Mouse (Mus musculus) midbrain, embryonic 11.5 days (tissue): ENCODE results near the gene Cmtm5. TPM values are rescaled to one million over a fixed set of nuclear protein-coding genes. Genes with fewer than 3 reads are reported as not detected.
"Not testable (repeated sequence)": the region's sequence is repeated elsewhere in the genome, so short reads cannot be mapped to it uniquely, and the experiment has no call there.

Source experiments
- ATAC-seq: fragments of 200-750 bp; cut with Nextera tagmentation; 2 replicates; pipeline ENCODE4 v1.8.0; 2017; ENCODE audit warnings: moderate TSS enrichment, moderate library complexity; ENCODE audit not compliant: low FRiP score
- DNase-seq: peaks from one replicate; pipeline ENCODE4 v3.0.0; 2015; ENCODE audit warnings: low spot score; ENCODE audit errors: missing footprints
- H3K27ac ChIP-seq: fragments of 300-500 bp; sonication (generic); 2 replicates; pipeline ENCODE4 v1.5.1; 2014; ENCODE audit warnings: low read depth, low read length
- H3K27me3 ChIP-seq: fragments of 300-500 bp; sonication (generic); 2 replicates; pipeline ENCODE4 v1.6.1; 2014; ENCODE audit warnings: mild to moderate bottlenecking, low read length, moderate library complexity, mixed read lengths; ENCODE audit not compliant: control insufficient read depth, insufficient read depth
- H3K36me3 ChIP-seq: fragments of 300-500 bp; sonication (generic); 2 replicates; pipeline ENCODE4 v1.6.1; 2014; ENCODE audit warnings: mild to moderate bottlenecking, low read length, moderate library complexity, mixed read lengths; ENCODE audit not compliant: control insufficient read depth, insufficient read depth
- H3K4me1 ChIP-seq: fragments of 300-500 bp; sonication (generic); 2 replicates; pipeline ENCODE4 v1.6.1; 2014; ENCODE audit warnings: low read length; ENCODE audit not compliant: control insufficient read depth, insufficient read depth
- H3K4me2 ChIP-seq: fragments of 300-500 bp; sonication (generic); 2 replicates; pipeline ENCODE4 v1.6.1; 2014; ENCODE audit warnings: mild to moderate bottlenecking, moderate library complexity
- H3K4me3 ChIP-seq: fragments of 300-500 bp; sonication (generic); 2 replicates; pipeline ENCODE4 v1.5.1; 2014; ENCODE audit warnings: low read depth, low read length
- H3K9ac ChIP-seq: fragments of 300-500 bp; sonication (generic); 2 replicates; pipeline ENCODE4 v1.6.1; 2014; ENCODE audit warnings: low read length
- H3K9me3 ChIP-seq: fragments of 300-500 bp; sonication (generic); 2 replicates; pipeline ENCODE4 v1.6.1; 2016; ENCODE audit warnings: low read length; ENCODE audit not compliant: control insufficient read depth
- WGBS: fragments of 180-500 bp; shearing (Covaris S2); extraction: QIAGEN DNeasy Blood & Tissue Kit; methylation state at CpG from one replicate; pipeline ENCODE4 v1.1.7; 2014; 5-methylcytosine and 5-hydroxymethylcytosine counted together
- polyA plus RNA-seq: library from polyadenylated mRNA; unstranded; fragments of >200 nt; fragmentation: Nextera tagmentation; extraction: Ambion mirVana; gene quantifications from 2 replicates; pipeline ENCODE4 v1.2.1, GENCODE M21; 2014

Gene Cmtm5
- polyA plus RNA-seq, 1 experiment from 2014 or later, result 0.71 TPM

DNA sequence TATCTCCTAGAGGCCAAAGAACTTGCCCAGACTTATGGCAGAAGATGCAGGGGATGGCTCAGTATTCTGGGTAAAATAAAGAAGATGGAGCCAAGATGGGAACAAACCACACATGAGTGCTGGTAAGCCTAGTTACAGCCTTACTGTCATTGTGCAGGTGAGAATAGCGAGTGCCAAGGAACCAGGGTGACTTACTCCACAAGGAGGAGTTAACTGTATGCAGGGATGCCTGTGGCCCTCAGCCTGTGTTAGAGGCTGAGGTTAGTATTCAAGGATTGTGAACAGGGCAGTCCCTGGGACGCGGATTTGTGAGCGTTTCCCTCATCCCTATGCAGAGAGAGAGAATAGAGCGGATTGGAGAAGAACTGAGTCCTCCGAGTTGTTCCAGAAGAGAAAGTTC lies 15.5 kb downstream of the Cmtm5 start:
- no peak for DNase-seq
- no peak overlapping the region for H3K4me3 ChIP-seq
- no peak overlapping the region for H3K4me2 ChIP-seq
- no peak overlapping the region for H3K9ac ChIP-seq
- no peaks in the 10 kb centered on the region for H3K27me3 ChIP-seq
- H3K36me3 ChIP-seq, result no peaks in the 10 kb centered on the region
- H3K4me1 ChIP-seq, result no peaks in the 10 kb centered on the region
- 86% methylated on average over 6 of the region's 6 CpGs for WGBS
- no peak overlapping the region for H3K27ac ChIP-seq
- ATAC-seq, result no peak
- H3K9me3 ChIP-seq, result no peaks in the 10 kb centered on the region

DNA sequence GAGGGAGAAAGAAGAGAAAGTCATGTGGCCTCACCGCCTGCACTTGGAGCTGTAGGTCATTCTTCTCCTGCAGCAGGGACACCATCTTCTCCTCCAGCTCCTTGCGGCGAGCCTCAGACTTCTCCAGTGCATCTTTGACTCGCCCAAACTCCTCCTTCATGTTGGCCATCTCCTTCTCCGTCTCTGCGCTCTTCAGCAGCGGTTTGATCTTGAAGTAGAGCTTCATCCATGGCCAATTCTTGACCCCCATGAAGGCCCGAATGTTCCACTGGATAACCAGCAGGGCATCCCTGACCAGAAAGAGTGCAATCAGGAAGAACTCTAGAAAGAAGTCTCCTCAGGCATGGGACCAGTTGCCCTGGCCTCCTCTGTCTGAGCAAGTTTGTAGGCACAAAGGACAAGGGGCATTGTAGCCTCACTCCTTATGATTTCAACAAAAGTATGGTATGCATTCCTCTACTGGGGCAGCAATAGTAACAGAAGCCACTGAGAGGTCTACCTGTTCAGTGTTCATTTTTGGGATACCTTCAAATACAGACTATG lies 17.7 kb downstream of the Cmtm5 start:
- 92% methylated on average over 8 of the region's 8 CpGs for WGBS
- Histone ChIP-seq H3K36me3 (no peaks in the 10 kb centered on the region), H3K4me2 (no peak overlapping the region), H3K27ac (no peak overlapping the region), H3K4me3 (no peak overlapping the region), H3K9ac (no peak overlapping the region), H3K27me3 (no peaks in the 10 kb centered on the region), H3K4me1 (no peaks in the 10 kb centered on the region), H3K9me3 (no peaks in the 10 kb centered on the region)
- DNase-seq (no peak), ATAC-seq (no peak)

DNA sequence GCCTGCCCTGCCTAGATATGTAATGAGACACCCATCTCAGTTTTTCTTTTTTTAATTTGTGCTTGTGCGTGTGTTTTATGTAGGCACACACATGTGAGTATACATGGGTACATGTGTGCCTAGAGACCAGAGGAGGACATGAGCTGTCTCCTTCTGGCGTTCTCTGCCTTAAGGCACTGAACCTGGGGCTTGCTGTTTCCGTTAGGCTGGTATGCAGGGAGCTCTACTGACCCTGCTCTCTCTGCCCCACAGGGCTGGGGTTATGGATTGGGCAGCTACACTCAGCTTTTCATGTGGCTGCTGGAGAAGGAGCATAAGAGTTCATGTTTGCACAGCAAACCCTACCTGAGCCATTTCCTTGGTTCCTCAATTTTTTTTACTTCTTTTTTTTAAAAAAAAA lies 18.4 kb downstream of the Cmtm5 start:
- Histone ChIP-seq H3K27ac (no peak overlapping the region), H3K9me3 (no peaks in the 10 kb centered on the region), H3K36me3 (no peaks in the 10 kb centered on the region), H3K4me1 (no peaks in the 10 kb centered on the region), H3K9ac (no peak overlapping the region), H3K27me3 (no peaks in the 10 kb centered on the region), H3K4me2 (no peak overlapping the region), H3K4me3 (no peak overlapping the region)
- WGBS, result 77% methylated on average over 3 of the region's 3 CpGs
- ATAC-seq, result no peak
- DNase-seq, result no peak

DNA sequence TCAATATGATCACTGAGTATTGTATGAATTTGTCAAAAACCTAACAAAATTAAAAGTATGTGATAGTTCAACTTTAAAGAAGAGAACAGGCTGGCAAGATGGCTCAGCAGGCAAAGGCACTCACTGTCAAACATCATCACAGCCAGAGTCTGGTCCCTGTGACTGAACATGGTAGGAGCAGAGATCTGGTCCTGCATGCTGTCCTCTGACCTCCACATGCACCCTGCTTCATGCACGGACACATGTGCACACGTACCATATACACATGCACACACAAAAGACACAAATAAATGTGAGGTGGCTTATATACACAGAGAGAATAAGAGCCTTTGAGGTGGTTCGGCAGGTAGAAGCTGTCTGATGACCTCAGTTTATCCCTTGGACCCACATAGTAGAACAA lies 19.4 kb downstream of the Cmtm5 start:
- Histone ChIP-seq H3K27me3 (no peaks in the 10 kb centered on the region), H3K4me3 (no peak overlapping the region), H3K4me2 (no peak overlapping the region), H3K27ac (no peak overlapping the region), H3K9ac (no peak overlapping the region), H3K36me3 (no peaks in the 10 kb centered on the region), H3K4me1 (no peaks in the 10 kb centered on the region), H3K9me3 (no peaks in the 10 kb centered on the region)
- no peak for ATAC-seq
- WGBS, result 93% methylated on average over 3 of the region's 3 CpGs
- no peak for DNase-seq

DNA sequence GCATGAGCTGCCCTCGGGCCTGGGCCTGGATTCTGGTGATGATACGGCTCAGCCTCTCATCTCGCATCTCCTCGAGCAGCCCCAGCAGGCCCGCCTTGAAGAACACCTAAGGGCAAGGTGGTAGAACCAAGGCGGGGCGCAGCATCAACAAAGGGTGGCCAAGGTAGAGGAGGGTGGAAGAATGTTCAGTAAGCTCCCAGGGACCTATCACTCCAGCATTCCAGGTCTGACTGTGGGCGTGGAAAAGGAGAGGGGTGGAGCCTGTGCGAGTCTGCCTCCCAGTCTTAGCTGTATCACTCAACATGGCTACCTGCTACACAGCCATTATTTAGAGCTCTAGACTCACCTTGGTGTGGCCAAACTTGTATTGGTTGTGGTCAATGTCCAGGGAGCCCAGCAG lies 20.5 kb downstream of the Cmtm5 start:
- Histone ChIP-seq H3K9ac (no peak overlapping the region), H3K27me3 (no peaks in the 10 kb centered on the region), H3K4me3 (no peak overlapping the region), H3K4me2 (no peak overlapping the region), H3K36me3 (no peaks in the 10 kb centered on the region), H3K27ac (no peak overlapping the region), H3K9me3 (no peaks in the 10 kb centered on the region), H3K4me1 (no peaks in the 10 kb centered on the region)
- ATAC-seq (no peak), DNase-seq (no peak)
- 78% methylated on average over 9 of the region's 9 CpGs for WGBS

DNA sequence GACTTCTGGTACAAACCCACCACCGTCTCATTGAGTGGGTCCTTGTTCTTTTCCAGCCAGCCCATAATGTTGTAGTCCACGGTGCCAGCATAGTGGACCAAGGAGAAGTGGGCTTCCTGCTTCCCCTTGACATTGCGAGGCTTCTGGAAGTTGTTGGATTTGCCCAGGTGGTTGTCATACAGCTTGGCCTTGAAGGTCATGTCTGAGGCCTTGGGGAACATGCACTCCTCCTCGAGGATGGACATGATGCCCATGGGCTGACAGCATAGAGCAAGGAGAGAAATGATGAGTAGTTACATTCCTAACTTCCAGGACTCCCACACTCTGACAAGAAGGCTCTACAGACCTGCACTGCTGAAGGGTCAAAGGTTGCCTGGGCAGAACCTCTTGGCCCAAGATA lies 22.4 kb downstream of the Cmtm5 start:
- Histone ChIP-seq H3K4me1 (no peaks in the 10 kb centered on the region), H3K9me3 (no peaks in the 10 kb centered on the region), H3K27me3 (no peaks in the 10 kb centered on the region), H3K9ac (no peak overlapping the region), H3K36me3 (no peaks in the 10 kb centered on the region), H3K4me2 (no peak overlapping the region), H3K4me3 (no peak overlapping the region), H3K27ac (no peak overlapping the region)
- DNase-seq, result no peak
- no peak for ATAC-seq
- 88% methylated on average over 4 of the region's 4 CpGs for WGBS

DNA sequence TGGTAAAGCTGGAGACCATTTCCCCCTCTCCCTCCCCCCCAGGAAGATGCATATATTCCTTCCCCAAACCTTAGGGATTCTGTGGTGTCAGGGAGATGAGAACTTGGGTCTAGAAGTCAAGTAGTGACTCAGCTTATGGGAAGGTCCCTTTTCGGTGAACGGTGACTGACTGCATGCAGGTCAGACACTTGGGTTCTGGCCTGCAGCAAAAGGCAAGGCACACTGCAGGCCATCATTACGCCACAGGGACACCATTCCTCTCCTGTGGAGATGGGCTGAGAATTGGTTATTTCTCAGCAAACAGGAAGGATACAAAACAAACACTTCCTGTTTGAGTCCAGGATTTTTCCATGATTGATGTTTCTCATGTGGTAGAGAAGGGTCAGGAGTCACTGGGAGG lies 23.1 kb downstream of the Cmtm5 start:
- Histone ChIP-seq H3K27me3 (no peaks in the 10 kb centered on the region), H3K9ac (no peak overlapping the region), H3K9me3 (no peaks in the 10 kb centered on the region), H3K4me1 (no peaks in the 10 kb centered on the region), H3K27ac (no peak overlapping the region), H3K4me3 (no peak overlapping the region), H3K4me2 (no peak overlapping the region), H3K36me3 (no peaks in the 10 kb centered on the region)
- ATAC-seq (no peak), DNase-seq (no peak)
- WGBS, result 98% methylated on average over 3 of the region's 3 CpGs

DNA sequence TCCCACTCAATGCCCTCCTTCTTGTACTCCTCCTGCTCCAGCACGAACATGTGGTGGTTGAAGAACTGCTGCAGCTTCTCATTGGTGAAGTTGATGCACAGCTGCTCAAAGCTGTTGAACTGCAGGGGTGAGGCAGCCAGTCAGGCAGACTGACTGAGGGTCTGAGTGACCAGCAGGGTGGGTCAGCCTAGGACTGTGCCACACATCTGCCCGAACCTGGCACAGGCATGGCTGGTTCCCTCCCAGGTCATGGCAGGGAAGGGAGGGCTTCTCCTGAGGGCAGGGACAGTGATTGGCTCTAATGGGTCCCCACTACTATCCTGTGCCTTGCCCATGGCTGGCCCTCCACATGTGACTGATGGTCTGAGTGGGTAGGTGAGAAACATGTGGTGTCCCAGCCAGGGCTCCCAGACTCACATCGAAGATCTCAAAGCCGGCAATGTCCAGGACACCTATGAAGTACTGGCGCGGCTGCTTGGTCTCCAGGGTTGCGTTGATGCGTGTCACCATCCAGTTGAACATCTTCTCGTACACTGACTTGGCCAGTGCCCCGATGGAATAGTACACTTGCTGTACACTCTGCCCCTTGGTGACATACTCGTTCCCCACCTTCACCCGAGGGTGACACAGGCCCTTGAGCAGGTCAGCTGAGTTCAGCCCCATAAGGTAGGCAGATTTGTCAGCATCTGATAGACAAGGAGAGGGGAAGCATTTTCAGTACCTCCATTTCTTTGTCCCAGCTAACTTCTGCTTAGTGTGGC lies 24.0 kb downstream of the Cmtm5 start:
- DNase-seq, H3K27ac ChIP-seq, H3K27me3 ChIP-seq: not testable (repeated sequence)

DNA sequence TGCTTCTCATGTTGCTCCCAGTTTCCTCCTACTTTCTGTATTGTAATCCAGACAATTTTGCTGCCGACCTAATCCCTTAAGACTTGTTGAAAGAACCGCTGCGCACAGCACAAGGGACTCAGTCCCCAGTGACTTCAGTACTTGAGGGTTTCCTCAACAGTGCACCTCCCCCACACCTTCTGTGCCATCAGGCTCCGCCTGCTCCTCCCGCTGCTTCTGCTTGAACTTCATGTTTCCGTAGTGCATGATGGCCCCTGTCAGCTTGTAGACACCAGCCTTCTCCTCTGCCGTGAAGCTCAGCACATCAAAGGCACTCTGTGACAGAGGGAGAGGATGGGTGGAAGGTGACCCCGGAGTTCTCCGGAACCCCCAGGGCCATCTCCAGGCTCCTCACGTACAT lies 24.7 kb downstream of the Cmtm5 start:
- Histone ChIP-seq H3K9ac (no peak overlapping the region), H3K4me1 (no peaks in the 10 kb centered on the region), H3K9me3 (no peaks in the 10 kb centered on the region), H3K36me3 (no peaks in the 10 kb centered on the region), H3K4me2 (no peak overlapping the region), H3K27me3 (no peaks in the 10 kb centered on the region), H3K27ac (no peak overlapping the region), H3K4me3 (no peak overlapping the region)
- no peak for ATAC-seq
- no peak for DNase-seq
- 62% methylated on average over 10 of the region's 10 CpGs for WGBS

More for the DNA sequence above, 24.0 kb downstream of the Cmtm5 start:
- not testable (repeated sequence) for ATAC-seq, H3K9me3 ChIP-seq, H3K4me3 ChIP-seq, H3K4me2 ChIP-seq, H3K9ac ChIP-seq, H3K36me3 ChIP-seq, H3K4me1 ChIP-seq
- 95% methylated on average over 12 of the region's 12 CpGs for WGBS
